Mouse (Mus musculus) C3H10T1/2 (cell line): ENCODE data around the gene Spaca4. TPM values are rescaled to one million over a fixed set of nuclear protein-coding genes. Genes with fewer than 3 reads are reported as not detected.

Source experiments
- polyA plus RNA-seq, 2 experiments: library from polyadenylated mRNA; unstranded; fragments of >200 nt; fragmentation: generic; extraction: Trizol; gene quantifications; one replicate each; pipeline ENCODE4 v1.2.1; 2012; ENCODE audit warnings: missing spikeins in 2 of 2

Spaca4 gene
- under 1 TPM in 1 of 2 experiments, not detected in 1; 0.12 TPM for polyA plus RNA-seq

DNA sequence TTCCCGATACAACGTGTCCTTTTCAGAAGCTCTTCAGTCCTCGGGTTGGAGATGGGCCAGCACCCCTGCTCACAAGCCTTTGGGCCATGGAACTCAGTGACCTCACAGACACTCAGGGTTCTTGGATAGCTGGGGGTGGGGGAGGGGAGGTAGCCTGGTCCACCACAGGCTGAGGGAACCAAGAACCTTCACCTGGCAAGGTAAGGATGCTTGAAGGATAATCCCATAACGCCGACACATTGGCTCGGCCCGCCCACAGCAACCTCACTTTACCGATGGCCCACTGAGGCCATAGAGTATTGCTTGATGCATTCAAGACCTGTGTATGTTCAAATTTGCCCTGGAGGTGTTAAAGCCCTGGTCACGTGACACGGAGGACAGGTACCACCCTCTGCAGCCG, at the start of gene Spaca4:
Gene Spaca4, minus strand, starts transcription at position 101 of the 400 bp plus-strand sequence.

DNA sequence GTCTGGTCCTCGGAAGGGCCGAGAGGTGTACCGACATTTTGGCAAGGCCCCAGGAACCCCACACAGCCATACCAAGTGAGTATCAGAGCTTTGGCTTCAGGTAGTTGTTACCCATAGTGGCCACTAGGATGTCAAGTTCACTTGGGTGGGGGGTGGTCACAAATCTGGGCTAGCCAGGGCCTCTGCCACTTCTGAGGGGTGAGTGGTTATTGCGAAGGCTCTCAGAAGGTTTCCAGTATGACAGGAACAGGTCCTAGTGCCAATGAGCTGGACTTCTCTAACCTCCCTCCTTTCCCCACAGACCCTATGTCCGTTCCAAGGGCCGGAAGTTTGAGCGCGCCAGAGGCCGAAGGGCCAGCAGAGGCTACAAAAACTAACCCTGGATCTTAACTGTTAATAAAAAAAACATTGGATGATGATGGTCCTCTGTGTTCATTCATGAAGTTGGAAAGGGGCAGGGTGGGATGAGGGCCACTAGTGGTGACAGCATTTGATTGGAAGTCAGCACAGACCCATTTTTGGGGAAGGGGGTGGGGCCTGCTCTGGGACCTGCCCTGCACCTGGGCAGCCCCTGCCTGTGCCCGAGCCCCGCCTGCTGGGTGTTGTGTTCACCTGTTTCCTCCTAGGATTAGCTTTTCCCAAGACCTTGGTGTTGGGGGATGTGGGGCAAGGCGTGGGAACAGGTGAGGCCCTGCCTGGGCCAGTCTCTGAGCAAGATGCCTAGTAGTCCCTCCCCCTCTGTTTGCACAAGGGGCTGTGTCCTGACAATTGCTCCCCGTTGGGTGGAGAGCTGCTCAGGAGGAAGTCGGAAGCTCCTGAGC, 5.0 kb downstream of the Spaca4 start, which contains the start of gene Fam83e:
Gene Fam83e, plus strand, starts transcription at position 800 of the 821 bp plus-strand sequence.

GRCm38 (mm10) chr7:45717918-45718297, 7.7 kb downstream of the Spaca4 start, which contains the start of gene Sphk2:
Gene Sphk2 (minus strand): TSS chr7:45718002.

GRCm38 (mm10) chr7:45715090-45715708, 10.4 kb downstream of the Spaca4 start, which contains the start of gene Rpl18:
Gene Rpl18 (plus strand): TSS chr7:45715457.

GRCm38 (mm10) chr7:45704730-45705442, 20.7 kb downstream of the Spaca4 start, which contains the start of gene Dbp:
Gene Dbp (plus strand): TSS chr7:45705088.

GRCm38 (mm10) chr7:45699523-45700141, 26.0 kb downstream of the Spaca4 start, which contains the start of gene Car11:
Gene Car11 (plus strand): TSS chr7:45699843.

DNA sequence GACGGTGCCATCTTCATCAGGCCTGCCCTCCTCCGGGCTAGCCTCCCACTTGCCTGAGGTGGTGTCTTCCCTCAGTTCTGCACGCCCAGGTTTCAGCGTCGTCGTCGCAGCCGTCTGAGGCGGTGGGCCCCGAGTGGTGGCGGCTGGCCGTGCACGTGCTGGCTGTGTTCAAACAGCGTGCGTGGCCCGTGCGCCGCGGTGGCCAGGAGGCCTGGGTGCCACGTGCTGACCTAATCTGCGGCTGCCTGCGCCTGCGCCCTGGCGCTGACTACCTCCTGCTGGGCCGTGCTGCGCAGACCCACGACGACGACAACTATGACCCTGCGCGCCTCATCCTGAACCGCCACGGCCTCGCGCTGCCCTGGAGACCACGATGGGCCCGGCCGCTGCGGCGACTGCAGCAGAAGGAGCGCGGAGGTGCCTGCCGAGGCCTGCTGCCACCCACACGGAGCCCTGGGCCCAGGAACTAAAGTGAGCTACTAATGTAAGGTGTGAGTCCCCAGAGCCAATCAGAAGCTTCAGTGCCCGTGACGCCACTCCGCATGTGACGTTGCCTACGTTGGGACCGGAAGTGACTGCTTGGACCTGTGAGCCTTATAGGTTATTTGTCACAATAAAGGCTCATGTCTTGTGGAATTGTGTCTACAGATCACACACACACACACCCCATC, 31.6 kb downstream of the Spaca4 start, which contains the start of gene Sec1:
Gene Sec1, minus strand, starts transcription at position 482 of the 671 bp plus-strand sequence.

DNA sequence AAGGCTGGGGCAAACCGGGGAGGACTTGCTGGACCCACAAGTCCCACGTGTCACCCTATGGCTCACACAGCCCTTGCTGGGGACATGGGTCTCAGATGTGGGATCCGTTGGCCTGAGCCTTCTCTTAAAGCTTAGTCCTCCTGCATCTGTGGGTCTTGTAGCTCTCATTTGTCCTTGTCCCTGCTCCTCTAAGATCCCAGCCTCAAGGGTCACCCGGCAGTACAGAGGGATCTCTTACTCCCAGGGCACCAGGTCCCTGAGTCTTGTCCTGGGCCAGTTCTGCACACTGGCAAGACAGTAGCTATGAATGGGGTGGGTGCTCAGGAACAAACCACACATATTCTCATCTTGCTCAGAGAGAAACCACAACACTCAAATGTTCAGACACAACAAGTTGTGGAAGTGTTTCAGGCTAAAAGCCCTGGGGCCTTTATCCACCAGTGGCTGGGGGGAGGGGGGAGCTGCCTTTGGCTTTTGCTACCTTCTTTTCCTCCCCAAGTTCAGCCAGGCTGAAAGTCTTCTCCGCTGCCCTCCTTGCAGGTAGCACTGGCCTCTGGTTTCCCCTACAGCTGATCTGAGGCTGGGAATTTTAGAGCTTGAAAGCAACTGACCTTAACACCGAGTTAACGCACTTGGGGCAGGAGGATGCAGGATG, 42.1 kb downstream of the Spaca4 start, which contains the start of gene Ntn5:
Gene Ntn5, plus strand, starts transcription at position 627 of the 655 bp plus-strand sequence.

Other genes with a start within 250 kb of the Spaca4 start
- 1 to 10 TPM in 1 of 2 experiments, under 1 TPM in 1; 0.09 to 1.7 TPM for gene Tulp2, start 243.9 kb downstream of the Spaca4 start, polyA plus RNA-seq
- gene Gm45808, start 239.0 kb downstream of the Spaca4 start, polyA plus RNA-seq = not detected
- gene Dhdh, start 237.0 kb downstream of the Spaca4 start, polyA plus RNA-seq = under 1 TPM; 0.07 to 0.21 TPM
- 100 to 1,000 TPM in 1 of 2 experiments, 10 to 100 TPM in 1; 66.5 to 268 TPM for gene Nucb1, start 215.4 kb downstream of the Spaca4 start, polyA plus RNA-seq
- gene Ppp1r15a, start 199.5 kb downstream of the Spaca4 start, polyA plus RNA-seq = 10 to 100 TPM in 1 of 2 experiments, 1 to 10 TPM in 1; 9.1 to 24.6 TPM
- gene Plekha4, start 199.5 kb downstream of the Spaca4 start, polyA plus RNA-seq = 10 to 100 TPM in 1 of 2 experiments, under 1 TPM in 1; 0.27 to 17.6 TPM
- 1 to 10 TPM in 1 of 2 experiments, under 1 TPM in 1; 0.71 to 5.8 TPM for gene Hsd17b14, start 170.9 kb downstream of the Spaca4 start, polyA plus RNA-seq
- gene Bcat2, start 155.7 kb downstream of the Spaca4 start, polyA plus RNA-seq = 10 to 100 TPM; 37.7 to 68.6 TPM
- gene Fgf21, start 110.3 kb downstream of the Spaca4 start, polyA plus RNA-seq = under 1 TPM in 1 of 2 experiments, not detected in 1; 0.27 TPM
- not detected for gene Fut1, start 108.5 kb downstream of the Spaca4 start, polyA plus RNA-seq
- gene Izumo1, start 104.0 kb downstream of the Spaca4 start, polyA plus RNA-seq = not detected
- gene Rasip1, start 98.3 kb downstream of the Spaca4 start, polyA plus RNA-seq = under 1 TPM; 0.05 to 0.07 TPM
- 1 to 10 TPM in 1 of 2 experiments, under 1 TPM in 1; 0.05 to 1.3 TPM for gene Mamstr, start 85.8 kb downstream of the Spaca4 start, polyA plus RNA-seq
- under 1 TPM in 1 of 2 experiments, not detected in 1; 0.06 TPM for gene Fut2, start 59.4 kb downstream of the Spaca4 start, polyA plus RNA-seq
- gene Ntn5, start 41.8 kb downstream of the Spaca4 start, polyA plus RNA-seq = 1 to 10 TPM in 1 of 2 experiments, under 1 TPM in 1; 0.04 to 3.3 TPM
- gene Sec1, start 31.4 kb downstream of the Spaca4 start, polyA plus RNA-seq = 1 to 10 TPM in 1 of 2 experiments, under 1 TPM in 1; 0.42 to 1.3 TPM
- 10 to 100 TPM in 1 of 2 experiments, under 1 TPM in 1; 0.81 to 21.1 TPM for gene Car11, start 26.0 kb downstream of the Spaca4 start, polyA plus RNA-seq
- gene Dbp, start 20.7 kb downstream of the Spaca4 start, polyA plus RNA-seq = 10 to 100 TPM; 13.0 to 47.5 TPM
- 1,000 to 10,000 TPM; 3,564 to 8,503 TPM for gene Rpl18, start 10.4 kb downstream of the Spaca4 start, polyA plus RNA-seq
- gene Sphk2, start 7.8 kb downstream of the Spaca4 start, polyA plus RNA-seq = 10 to 100 TPM; 13.6 to 20.8 TPM
- under 1 TPM; 0.05 to 0.09 TPM for gene Fam83e, start 4.6 kb downstream of the Spaca4 start, polyA plus RNA-seq
- gene Lmtk3, start 57.9 kb upstream of the Spaca4 start, polyA plus RNA-seq = under 1 TPM; 0.12 to 0.25 TPM
- gene Sult2b1, start 58.9 kb upstream of the Spaca4 start, polyA plus RNA-seq = under 1 TPM; 0.11 to 0.41 TPM
- gene Cyth2, start 88.8 kb upstream of the Spaca4 start, polyA plus RNA-seq = 100 to 1,000 TPM; 107 to 115 TPM
- under 1 TPM; 0.09 to 0.12 TPM for gene Kcnj14, start 99.0 kb upstream of the Spaca4 start, polyA plus RNA-seq
- gene Grwd1, start 105.1 kb upstream of the Spaca4 start, polyA plus RNA-seq = 10 to 100 TPM; 21.2 to 84.5 TPM
- gene Kdelr1, start 147.0 kb upstream of the Spaca4 start, polyA plus RNA-seq = 100 to 1,000 TPM; 128 to 197 TPM
- 1 to 10 TPM in 1 of 2 experiments, under 1 TPM in 1; 0.42 to 2.0 TPM for gene Grin2d, start 152.6 kb upstream of the Spaca4 start, polyA plus RNA-seq
- gene Syngr4, start 170.9 kb upstream of the Spaca4 start, polyA plus RNA-seq = 1 to 10 TPM in 1 of 2 experiments, under 1 TPM in 1; 0.63 to 2.8 TPM
- 10 to 100 TPM in 1 of 2 experiments, 1 to 10 TPM in 1; 6.6 to 20.6 TPM for gene Tmem143, start 171.1 kb upstream of the Spaca4 start, polyA plus RNA-seq
- gene Emp3, start 195.6 kb upstream of the Spaca4 start, polyA plus RNA-seq = 1,000 to 10,000 TPM in 1 of 2 experiments, 100 to 1,000 TPM in 1; 899 to 1,094 TPM
- under 1 TPM; 0.41 to 0.73 TPM for gene Ccdc114, start 198.3 kb upstream of the Spaca4 start, polyA plus RNA-seq